Mouse (Mus musculus): ENCODE measurements around the gene Plcb1.

DNA sequence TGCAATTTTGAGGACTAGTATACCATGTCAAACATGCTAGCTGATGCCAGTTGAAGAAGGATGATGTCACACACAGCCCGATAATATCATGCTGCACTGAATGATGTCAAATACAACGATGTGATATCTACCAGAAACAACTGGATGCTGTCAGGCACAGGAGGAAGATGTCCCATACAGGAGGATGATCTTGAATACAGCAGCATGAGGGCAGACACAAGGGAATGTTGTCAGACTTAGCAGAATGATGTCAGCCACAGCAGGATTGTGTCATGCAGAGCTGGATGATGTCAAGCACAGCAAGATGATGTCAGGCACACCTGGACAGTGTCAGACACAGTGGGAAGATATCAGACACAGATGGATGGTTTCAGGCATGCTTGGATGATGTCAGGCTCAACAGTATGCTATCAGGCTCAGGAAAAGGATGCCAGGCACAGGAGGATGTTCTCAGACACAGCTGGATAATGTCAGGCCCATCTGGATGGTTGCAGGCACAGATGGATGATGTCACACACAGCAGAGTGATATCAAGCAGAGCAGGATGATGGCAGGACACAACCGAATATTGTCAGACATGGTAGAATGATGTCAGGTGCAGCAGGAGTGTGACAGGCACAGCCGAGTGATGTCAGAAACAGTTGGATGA, 338.0 kb downstream of the Plcb1 start:
- TF ChIP-seq CTCF (IDR thresholded peaks at IDR 0.05) = no peak
- no peak for TF ChIP-seq POLR2A (IDR thresholded peaks at IDR 0.05; ENCODE audit: insufficient read depth, low read depth, low read length)
- no peak for TF ChIP-seq EP300 (IDR thresholded peaks at IDR 0.05; ENCODE audit: insufficient read depth, low read depth, low read length)
